Mouse (Mus musculus) forelimb bud, embryonic 11.5 days (tissue): ENCODE results near the gene Cpm.

ENCODE experiments used
- DNase-seq: peaks from one replicate; pipeline ENCODE4 v3.0.0-alpha.2; 2012; ENCODE audit warnings: low read depth, low spot score

Cpm gene

GRCm38 (mm10) chr10:117648643-117649042 lies 19.3 kb downstream of the Cpm start:
- no peak for DNase-seq

DNA sequence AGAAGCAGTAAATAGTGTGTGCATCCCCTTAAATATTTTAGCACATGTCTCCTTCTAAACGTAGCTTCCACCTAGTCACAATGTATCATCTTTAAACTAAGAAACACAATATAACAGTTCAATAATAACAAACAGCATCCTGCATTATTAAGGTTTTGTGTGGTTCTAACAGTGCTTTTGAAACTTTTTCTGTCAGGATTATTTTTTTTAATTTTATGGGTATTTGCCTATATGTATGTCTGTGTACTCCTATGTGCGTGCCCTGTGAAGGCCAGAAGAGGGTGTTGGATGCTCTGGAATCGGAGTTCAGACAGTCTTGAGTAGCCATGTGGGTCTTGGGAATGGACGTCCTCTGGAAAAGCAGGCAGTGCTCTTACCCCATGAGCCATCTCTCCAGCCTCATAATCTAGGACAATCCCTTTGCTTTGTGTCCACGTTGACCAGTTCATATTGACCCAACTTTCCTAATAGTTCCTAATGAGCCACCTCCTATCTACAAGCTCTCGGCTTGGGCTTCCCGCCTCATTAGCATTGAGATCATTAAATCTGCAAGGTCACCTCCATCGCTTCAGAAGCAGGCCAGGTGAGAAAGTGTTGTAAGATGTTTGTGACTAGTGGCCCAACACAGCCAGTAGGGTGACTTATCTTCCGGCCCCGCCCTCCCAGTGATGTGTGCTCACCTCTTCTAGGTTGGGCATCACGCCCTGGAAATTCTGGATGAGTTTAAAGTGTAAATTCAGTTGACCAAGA lies 20.2 kb downstream of the Cpm start:
- DNase-seq, result no peak

GRCm38 (mm10) chr10:117650042-117650655 lies 20.8 kb downstream of the Cpm start:
- no peak for DNase-seq

- no peak for DNase-seq
Measured at GRCm38 (mm10) chr10:117650725-117651124, 21.4 kb downstream of the Cpm start.

DNA sequence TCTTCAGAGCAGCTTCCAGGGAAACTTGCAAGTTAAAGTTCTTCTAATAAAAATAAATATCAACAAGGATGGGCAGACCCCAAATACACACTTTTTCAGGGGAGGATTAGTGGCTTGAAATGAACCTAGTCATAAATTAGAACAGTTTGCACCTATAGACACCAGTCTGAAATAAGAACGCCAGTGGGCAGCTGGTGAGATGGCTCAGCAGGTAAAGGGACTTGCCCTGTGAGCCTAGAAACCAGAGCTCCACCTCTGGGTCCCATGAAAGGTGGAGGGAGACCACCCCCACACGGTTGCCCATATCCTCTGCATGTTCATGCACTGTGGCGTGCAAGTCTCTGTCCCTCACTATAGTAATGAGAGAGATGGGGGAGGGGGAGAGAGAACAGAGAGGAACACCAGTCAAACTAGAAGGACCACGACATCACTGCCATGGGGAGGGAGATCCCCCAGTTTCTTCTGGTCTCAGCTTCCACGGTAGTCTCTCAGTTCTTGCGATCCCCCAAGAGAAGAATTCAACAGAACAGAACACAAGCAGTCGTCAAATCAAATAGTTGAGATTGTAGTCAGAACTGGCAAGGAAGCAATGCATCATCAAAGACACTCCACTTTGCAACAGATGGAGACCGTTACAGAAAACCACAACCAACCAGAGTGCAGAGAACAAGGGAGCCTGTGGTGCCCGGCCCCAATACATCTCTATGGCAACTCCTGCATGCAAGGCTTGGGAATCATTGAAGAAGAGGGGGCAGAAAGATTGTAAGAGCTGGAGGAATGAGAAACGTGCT lies 22.5 kb downstream of the Cpm start:
- DNase-seq, result no peak

GRCm38 (mm10) chr10:117652378-117652774 lies 23.1 kb downstream of the Cpm start:
- DNase-seq, result no peak

- DNase-seq, result no peak
Measured at GRCm38 (mm10) chr10:117652930-117653778, 23.9 kb downstream of the Cpm start.

DNA sequence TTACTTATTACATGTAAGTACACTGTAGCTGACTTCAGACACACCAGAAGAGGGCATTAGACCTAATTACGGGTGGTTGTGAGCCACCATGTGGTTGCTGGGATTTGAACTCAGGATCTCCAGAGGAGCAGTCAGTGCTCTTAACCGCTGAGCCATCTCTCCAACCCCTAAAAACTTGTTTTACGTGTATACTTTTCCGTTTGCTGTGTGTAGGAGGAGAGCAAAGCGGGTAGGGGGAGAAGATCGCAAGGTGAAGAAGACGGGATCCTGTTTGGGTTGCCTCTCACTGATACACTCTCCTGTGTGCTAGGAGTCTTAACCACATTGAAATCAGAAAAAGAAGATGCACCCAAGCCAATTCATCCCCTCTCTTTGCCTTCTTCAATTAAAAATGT lies 24.5 kb downstream of the Cpm start:
- no peak for DNase-seq

GRCm38 (mm10) chr10:117654576-117655123 lies 25.4 kb downstream of the Cpm start:
- DNase-seq, result no peak

GRCm38 (mm10) chr10:117655460-117655859 lies 26.2 kb downstream of the Cpm start:
- no peak for DNase-seq

DNA sequence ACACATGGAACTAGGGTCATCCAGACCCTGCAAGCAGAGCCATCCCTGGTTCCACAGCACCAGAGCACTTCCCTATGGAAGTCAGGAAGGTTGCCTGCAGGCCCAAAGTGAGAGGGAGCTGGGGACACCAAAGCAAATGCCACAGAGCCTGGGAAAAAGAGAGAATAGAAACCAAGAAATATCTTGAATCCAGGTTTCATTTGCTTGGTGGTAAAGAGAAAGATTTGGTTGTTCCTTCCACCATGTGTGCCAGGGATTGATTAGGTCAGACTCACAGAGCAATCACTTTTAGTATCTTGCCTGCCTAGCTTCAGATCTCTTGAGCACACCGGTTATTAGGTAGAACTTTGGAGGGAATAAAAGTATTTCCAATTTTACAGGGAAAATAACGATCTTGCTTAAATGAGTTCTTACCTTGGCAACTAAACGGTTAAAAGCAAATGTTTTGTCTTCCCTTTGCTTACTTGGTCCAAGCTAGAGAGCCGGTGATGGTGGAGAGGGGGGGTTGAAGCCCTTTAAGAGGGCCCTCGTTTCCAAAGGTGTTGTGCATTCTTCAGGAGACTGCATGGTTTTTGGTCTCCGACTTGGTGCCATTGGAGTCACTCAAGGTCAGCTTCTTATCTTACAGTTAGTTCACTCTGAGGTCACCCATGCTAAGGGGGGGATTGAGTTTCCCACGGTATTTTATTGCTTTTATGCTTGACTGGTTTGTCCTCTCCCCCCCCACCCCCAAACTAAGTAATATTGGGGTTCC lies 26.8 kb downstream of the Cpm start:
- DNase-seq, result no peak

DNA sequence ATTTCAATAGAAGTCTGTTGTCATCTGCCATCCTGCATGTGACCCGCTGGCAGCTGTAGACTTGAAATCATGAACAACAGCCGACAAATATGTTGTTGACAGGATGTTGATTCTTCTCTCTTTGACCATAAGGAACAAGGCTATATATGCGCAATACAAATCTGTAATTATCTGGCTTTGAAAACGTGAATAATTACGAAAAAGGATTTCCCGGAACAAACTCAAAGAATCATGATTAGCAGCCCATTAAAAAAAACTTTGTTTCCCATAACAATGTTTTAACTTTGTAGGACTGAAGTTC lies 27.3 kb downstream of the Cpm start:
- DNase-seq, result no peak

DNA sequence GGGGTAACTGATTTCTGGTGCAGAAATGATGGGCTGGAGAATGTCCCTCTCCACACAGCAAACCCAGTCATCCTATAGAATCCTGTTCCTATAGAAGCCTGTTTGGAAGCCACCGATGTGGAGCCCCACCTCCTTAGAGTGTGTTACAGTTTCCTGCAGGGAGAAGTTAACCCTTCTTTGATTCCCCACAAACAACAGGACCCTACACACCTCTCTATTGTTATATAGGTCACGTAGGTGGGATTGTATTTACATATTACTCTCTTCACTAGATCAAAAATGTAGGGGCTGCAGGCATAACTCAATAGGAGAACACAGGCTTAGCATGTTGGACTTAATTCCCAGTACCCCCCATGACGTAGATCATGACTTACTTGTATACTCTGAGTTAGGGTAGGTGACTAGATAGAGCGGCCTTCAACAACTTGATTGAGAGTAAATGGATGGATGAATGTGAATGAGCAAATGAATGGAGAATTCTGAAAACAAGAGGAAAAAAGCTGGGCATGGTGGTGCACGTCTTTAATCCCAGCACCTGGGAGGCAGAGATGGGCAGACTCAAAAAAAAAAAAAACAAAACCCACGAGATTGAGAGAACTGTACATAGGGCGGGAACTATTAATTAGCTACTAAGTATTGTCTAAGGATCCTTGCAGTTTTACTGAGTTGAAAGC lies 27.8 kb downstream of the Cpm start:
- DNase-seq, result no peak

DNA sequence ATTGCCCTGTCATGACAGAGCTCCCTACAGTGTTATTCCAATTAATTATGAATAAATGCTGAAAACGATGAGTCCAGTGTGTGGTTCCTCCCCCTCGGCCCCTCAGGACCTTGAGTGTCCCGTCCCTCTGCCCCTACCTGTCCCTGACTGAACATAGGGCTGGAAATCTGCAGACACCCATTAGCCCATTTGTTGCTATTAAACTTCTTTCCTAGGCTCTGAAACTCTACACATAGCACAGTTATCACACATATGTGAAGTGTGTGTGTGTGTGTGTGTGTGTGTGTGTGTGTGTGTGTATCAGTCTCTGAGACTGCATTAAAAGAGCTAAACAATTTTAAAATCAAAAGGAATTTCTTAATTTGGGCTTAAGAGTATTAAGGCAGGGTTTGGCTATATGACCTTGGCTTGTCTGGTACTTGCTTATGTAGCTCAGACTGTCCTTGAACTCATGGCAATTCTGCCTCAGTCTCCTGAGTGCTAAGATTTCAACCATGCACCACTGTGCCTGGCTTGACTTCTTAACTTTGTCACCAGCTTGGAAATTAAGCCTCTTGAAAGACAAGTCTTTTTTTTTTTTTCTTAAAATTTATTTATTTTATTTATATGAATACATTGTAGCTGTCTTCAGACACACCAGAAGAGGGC lies 28.5 kb downstream of the Cpm start:
- no peak for DNase-seq

GRCm38 (mm10) chr10:117658522-117659429 lies 29.5 kb downstream of the Cpm start:
- DNase-seq, result no peak

DNA sequence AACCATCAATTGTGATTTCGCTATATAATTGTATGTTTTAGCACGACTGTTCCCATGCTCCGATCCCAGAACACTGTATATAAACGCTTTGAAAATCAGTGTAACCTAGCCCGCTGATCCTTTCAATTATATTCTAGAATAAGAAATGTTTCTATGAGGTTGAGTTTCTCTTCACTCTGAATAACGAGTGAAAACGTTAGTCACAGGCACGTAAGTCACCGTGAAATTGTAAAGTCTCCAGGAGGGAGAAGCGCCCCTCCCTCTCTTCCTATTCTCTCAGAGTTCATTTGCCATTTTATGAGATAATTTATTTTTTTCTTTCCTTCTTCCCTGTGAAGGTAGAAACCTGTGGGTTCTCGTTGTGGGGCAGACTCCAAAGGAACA lies 30.1 kb downstream of the Cpm start:
- DNase-seq, result no peak

- no peak for DNase-seq
Measured at GRCm38 (mm10) chr10:117659819-117660218, 30.5 kb downstream of the Cpm start.

DNA sequence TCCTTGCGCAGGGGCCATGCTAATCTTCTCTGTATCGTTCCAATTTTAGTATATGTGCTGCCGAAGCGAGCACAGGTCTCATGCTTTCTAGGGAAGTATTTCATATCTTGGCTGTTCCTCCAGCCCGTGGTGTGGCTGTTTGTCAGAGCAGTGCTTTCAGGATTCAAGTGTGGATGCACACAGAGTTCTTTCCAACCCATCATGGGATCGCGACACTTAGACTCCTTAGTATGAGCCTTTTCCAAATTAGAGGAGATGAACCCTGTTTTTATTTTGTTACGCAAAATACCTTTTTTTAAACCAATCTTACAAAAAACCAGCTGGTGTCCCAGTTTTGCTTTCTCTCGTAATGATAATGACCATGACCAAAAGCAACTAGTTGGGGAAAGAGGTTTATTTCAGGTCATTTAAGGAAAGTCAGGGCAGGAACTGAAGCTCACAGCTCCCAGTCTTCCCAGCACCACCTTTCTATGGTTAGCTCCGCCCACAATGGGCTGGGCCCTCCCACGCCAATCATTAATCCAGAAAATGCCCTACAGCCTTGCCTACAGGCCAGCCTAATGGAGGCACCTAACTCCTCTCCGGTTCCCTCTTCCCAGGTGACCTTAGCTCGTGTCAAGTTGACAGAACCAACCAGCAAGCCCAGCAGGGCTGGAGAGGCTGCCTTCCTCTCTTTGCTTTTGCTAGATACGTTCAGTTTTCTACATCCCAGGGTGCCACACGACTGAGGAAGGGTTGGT lies 33.2 kb downstream of the Cpm start:
- DNase-seq, result no peak
